Mouse (Mus musculus) urinary bladder, adult 2 months (tissue): ENCODE results near the gene Pfn1. TPM values are rescaled to one million over a fixed set of nuclear protein-coding genes. Genes with fewer than 3 reads are reported as not detected.

Experiments
- DNase-seq: peaks from one replicate; pipeline ENCODE4 v3.0.0; 2022; ENCODE audit warnings: low spot score
- polyA plus RNA-seq: library from polyadenylated mRNA; depleted of rRNA; stranded (reverse); fragments of >200 nt; gene quantifications from 2 replicates; pipeline ENCODE4 v1.2.3, GENCODE M21; 2012

Gene Pfn1
- polyA plus RNA-seq, 1 experiment, result 1,258 TPM

GRCm38 (mm10) chr11:70674501-70674900 is 20.1 kb upstream of the Pfn1 start:
- no peak for DNase-seq

- DNase-seq, result no peak
Measured at GRCm38 (mm10) chr11:70674014-70674413, 19.6 kb upstream of the Pfn1 start.

DNA sequence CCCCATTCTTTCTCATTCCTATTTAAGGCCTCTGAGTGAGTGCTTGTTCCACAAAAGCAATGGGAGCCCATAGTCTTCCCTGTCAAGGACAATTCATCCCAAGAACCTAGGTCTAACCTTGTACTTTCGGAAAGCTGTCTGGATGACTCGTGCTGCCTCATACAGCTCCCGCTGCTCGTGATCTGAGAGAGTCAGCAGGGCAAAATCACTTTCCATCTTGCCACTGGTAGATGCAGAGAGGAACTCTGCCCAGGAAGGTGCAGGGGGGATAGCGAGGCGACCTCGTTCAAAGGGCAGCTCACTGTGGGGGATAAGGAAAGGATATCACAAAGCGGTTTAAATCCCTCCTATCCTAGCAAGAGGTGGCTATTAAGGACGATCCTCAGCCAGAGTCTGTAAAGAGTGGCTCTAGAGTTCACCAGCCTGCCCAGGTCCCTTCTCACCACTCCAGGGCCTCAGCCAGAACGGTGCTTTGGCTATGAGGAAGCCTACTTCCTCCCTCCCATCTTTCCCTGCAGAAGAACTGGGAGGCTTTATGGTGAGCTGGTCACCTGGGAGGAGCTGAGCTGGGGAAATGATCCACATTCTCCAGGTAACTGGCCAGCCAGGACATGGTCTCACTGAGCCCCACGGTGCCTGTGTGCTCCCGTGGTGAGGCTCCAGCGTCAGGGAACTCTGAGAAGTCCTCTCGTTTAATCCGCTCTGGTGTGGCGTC is 17.0 kb upstream of the Pfn1 start:
- DNase-seq, result no peak

GRCm38 (mm10) chr11:70670483-70670882 is 16.0 kb upstream of the Pfn1 start:
- no peak for DNase-seq

GRCm38 (mm10) chr11:70669582-70670345 is 15.3 kb upstream of the Pfn1 start:
- DNase-seq, result peak; percentile 58

GRCm38 (mm10) chr11:70668771-70669505 is 14.5 kb upstream of the Pfn1 start, which contains the start of gene Spag7:
Gene Spag7, minus strand, starts transcription at chr11:70669416.
- DNase-seq, result peak; percentile 94

GRCm38 (mm10) chr11:70668335-70668770 is 13.9 kb upstream of the Pfn1 start:
- DNase-seq, result peak; percentile 65

DNA sequence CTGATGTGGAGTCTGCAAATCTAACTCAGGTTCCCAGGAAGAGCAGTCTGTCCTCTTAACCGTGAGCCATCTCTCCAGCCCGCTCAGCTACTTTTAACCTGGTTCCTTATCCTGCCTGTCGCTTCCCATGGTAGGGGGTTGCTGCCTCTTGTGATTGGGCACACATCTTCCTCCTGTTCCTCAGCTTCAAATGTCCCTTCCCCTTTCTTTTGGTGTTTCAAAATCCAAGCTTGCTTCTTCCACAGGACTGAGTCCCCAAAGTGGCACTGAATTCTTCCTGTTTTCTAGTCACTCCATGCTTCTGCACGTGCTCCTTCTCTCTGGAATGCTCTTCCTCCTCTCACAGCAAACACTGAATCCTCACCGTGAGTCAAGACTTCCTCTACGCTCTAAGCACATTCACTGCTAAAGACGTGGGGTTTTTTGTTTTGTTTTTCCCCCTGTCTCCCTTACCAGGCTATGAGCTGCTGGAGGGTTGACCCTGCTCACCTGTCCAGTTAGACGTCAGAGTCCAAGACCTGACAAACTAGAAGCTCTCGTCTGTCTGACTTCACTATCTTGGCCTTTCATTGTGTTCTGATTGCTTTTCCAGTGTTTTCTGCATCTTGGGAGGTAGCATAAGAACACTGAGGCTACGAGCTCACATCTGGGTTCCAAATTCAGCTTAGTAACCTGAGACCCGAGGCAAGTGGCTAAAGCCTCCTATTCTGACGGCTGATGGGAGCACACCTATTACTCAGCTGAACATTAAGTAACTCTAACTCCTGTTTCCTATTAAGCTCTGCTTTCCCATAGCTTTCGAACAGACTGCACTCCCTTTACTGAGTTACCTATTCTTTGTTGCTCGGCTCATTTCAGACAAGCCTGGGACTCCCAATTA is 13.1 kb upstream of the Pfn1 start:
- no peak for DNase-seq

- DNase-seq, result no peak
Measured at GRCm38 (mm10) chr11:70666687-70667086, 12.2 kb upstream of the Pfn1 start.

DNA sequence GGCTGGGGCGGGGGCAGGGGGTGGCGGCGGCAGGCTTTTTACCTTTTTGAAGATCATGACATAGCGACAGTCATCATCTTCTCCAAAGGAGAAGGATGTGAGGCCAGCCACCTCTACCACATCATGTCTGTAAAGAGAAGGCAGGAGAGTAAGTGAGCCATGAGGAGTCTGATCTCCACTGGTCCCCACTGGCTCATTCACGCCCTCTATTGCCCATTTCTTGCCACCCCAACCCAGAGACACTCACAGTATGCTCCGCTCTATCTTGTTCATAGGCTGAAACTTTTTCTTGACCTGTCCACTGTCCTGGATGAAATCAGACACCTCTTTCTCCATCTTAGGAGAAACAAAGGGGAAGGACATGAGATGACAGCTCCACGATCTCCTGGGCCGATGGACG is 10.3 kb upstream of the Pfn1 start:
- no peak for DNase-seq

DNA sequence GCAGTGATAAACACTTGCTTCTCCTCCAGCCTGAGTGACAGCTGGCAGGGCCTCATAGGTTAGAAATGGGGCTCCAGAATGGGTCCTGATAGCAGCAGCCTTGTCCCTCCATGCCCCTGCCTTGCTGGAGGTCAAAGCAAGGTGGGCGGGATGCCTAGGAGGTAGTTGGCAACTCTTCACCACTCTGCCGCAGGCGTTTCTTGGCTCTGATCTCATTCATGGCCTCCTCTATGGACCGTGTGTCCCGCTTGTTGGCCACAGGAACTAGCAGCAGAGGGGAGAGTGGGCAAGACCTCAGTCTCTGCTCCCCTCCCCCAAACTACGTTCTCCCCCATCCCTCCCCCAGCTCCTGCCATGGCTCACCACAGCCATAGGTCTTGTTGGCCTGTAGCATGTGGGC is 9.5 kb upstream of the Pfn1 start:
- no peak for DNase-seq

GRCm38 (mm10) chr11:70663101-70663500 is 8.7 kb upstream of the Pfn1 start:
- DNase-seq, result no peak

- no peak for DNase-seq
Measured at GRCm38 (mm10) chr11:70660571-70660970, 6.1 kb upstream of the Pfn1 start.

DNA sequence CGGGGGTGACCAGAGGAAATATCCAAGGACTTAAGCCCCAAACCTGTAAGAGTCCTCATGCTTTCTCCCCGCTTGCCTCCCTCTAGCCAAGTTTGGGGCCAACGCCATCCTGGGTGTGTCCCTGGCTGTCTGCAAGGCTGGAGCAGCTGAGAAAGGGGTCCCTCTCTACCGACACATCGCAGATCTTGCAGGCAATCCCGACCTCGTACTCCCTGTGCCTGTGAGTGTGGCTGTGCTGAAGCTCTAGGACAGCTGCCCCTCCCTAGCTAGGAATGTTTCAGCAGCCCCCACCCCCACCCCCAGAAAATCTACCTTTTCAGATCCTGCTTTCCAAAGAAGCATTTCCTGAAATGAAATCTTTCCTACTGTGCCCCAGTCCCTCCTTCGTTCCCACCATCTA is 4.5 kb upstream of the Pfn1 start:
- DNase-seq, result no peak

DNA sequence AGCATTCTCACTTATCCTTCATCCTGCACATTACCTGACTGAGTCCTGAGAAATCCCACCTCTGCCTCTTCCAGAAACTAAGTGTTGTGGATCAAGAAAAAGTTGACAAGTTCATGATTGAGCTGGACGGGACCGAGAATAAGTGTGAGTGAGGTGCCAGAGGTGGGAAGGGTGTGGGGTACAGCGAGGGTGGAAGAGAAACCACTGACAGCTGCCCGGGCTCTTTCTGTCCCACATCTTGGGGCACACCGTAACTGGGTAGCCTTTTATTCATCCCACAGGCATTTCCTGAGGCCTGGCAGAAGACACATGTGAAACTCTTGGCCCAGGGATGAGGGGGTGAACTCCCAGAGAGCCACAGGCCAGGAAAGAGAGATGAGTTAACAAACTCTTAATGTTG is 4.1 kb upstream of the Pfn1 start:
- DNase-seq, result no peak

- no peak for DNase-seq
Measured at GRCm38 (mm10) chr11:70657991-70658390, 3.5 kb upstream of the Pfn1 start.

- no peak for DNase-seq
Measured at GRCm38 (mm10) chr11:70657573-70657972, 3.1 kb upstream of the Pfn1 start.

- DNase-seq, result no peak
Measured at GRCm38 (mm10) chr11:70656964-70657363, 2.5 kb upstream of the Pfn1 start, which contains the start of gene Eno3. Gene Eno3, plus strand, starts transcription at chr11:70657202.

DNA sequence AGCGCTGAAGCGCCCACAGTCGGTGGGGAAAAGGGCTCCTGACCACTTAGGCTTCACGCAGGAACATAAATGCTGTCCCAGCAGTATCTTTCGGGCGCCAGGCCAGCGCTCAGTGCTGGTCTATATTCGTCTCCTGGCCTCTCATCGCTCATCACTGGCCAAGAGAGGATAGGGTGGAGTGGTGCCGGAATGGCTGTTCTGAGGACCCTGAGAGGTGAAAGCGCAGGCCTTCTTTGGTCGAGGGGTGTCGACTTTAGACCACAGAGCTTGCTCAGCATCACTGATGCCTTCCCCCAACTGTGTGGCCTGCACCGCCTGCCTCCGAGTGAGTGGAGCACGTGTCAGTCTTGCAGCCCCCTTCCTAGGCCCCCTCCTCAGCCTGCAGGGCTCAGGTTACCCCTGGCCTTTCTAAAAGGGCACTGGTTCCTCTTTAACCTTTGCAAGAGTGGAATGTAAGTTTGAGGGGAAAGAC is 2.0 kb upstream of the Pfn1 start:
- no peak for DNase-seq

DNA sequence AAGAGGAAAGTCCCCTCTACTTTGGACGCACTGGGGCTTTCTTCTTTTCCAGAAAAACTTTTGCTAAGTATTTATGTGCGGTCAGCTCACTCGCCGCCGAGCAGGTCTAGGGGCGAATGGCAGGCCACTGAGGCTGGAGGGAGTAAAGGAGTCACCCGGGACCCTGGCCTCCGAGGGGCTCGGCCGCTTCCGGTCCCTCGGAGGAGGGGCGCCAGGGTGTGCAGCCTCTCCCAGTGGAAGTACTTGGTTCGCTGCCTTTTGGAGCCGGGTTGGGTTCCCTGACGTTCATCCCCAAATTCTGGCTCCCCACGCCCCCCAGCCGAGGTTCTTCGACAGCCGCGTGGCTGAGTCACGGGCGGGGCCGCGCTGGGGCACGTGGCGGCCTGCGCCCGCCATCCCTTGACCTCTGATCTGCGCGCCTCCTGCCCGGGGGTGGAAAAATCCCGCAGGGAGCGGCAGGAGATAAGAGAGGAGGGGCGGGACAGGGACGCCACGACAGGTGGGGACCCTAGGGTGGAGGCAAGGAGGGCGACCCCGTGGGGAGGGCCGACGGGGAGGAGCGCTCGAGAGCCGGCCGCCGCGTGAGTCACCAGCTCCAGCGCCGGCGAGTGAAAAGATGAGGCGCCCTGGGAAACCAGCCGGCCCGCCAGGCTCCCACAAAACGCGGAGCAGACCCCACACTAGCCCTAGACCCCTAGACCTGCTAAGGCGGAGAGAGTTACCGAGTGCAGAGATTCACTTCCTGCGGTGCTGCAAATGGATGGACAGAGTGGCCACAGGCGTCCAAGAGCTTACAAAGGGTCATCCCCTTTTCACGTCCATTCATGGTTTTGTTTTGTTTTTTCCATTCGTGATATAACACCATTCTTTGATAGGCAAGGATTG is 1.4 kb upstream of the Pfn1 start:
- DNase-seq, result peak; percentile 79
